Mouse (Mus musculus) forebrain, embryonic 10.5 days (tissue): Measurements from ENCODE around the gene Cep85l. TPM values are rescaled to one million over a fixed set of nuclear protein-coding genes. Genes with fewer than 3 reads are reported as not detected.

Source experiments
- DNase-seq: peaks from one replicate; pipeline ENCODE4 v3.0.0-alpha.2; 2017; ENCODE audit warnings: low spot score; ENCODE audit errors: extremely low spot score
- H3K27ac ChIP-seq: fragments of 300-500 bp; sonication (generic); 2 replicates; pipeline ENCODE4 v1.5.1; 2016; ENCODE audit warnings: mild to moderate bottlenecking
- H3K27me3 ChIP-seq: fragments of 300-500 bp; sonication (generic); 2 replicates; pipeline ENCODE4 v1.6.1; 2016; ENCODE audit warnings: mild to moderate bottlenecking; ENCODE audit not compliant: poor library complexity, severe bottlenecking
- H3K36me3 ChIP-seq: fragments of 300-500 bp; sonication (generic); replicated peaks from 2 replicates; pipeline ENCODE4 v1.6.1; 2016; ENCODE audit warnings: mild to moderate bottlenecking, moderate library complexity
- H3K4me1 ChIP-seq: fragments of 300-500 bp; sonication (generic); 2 replicates; pipeline ENCODE4 v1.6.1; 2016
- H3K4me3 ChIP-seq: fragments of 300-500 bp; sonication (generic); 2 replicates; pipeline ENCODE4 v1.5.1; 2016; ENCODE audit warnings: mild to moderate bottlenecking, moderate library complexity
- H3K9me3 ChIP-seq: fragments of 300-500 bp; sonication (generic); 2 replicates; pipeline ENCODE4 v1.6.1; 2016; ENCODE audit warnings: mild to moderate bottlenecking, moderate library complexity
- WGBS: fragments of 180-500 bp; shearing (Covaris S2); methylation state at CpG from one replicate; pipeline ENCODE4 v1.1.7; 2016; 5-methylcytosine and 5-hydroxymethylcytosine counted together
- polyA plus RNA-seq: library from polyadenylated mRNA; unstranded; fragments of >200 nt; fragmentation: Nextera tagmentation; extraction: Ambion mirVana; gene quantifications from 2 replicates; pipeline ENCODE4 v1.2.1, GENCODE M21; 2016

Gene Cep85l
- polyA plus RNA-seq, 1 experiment from 2014 or later: 3.7 TPM

GRCm38 (mm10) chr10:53324663-53325062 lies 55.1 kb downstream of the Cep85l start:
- no peaks in the 10 kb centered on the region for H3K36me3 ChIP-seq
- no peak overlapping the region for H3K4me3 ChIP-seq
- WGBS: 76% methylated on average over 1 of the region's 1 CpGs
- H3K9me3 ChIP-seq: no peaks in the 10 kb centered on the region
- no peaks in the 10 kb centered on the region for H3K4me1 ChIP-seq
- no peak for DNase-seq
- H3K27ac ChIP-seq: no peak overlapping the region
- no peaks in the 10 kb centered on the region for H3K27me3 ChIP-seq

- no peaks in the 10 kb centered on the region for H3K27me3 ChIP-seq
- no peak overlapping the region for H3K4me3 ChIP-seq
- H3K4me1 ChIP-seq: no peaks in the 10 kb centered on the region
- H3K36me3 ChIP-seq: no peaks in the 10 kb centered on the region
- H3K9me3 ChIP-seq: no peaks in the 10 kb centered on the region
- H3K27ac ChIP-seq: no peak overlapping the region
- DNase-seq: no peak
These were observed 56.4 kb downstream of the Cep85l start for GRCm38 (mm10) chr10:53323367-53323766.

DNA sequence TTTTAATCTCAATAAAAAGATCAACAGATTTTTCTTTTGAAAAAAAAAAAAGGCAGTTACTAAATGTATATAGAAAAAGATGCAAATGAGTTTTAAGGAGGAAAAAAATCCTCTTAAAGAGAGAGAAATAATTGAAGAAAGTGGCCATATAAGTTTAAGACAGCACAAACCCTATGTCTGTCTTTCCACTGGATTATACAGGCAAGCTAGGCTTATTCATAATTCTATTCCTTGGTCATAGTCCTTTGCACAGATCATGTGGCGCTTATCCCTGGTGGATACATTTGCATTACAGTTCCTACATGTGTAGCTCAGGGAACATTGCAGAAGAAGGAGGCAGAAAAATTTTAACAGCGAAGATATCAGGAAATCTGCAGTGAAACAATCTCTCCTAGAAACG lies 73.1 kb downstream of the Cep85l start:
- DNase-seq: no peak
- H3K4me1 ChIP-seq: no peaks in the 10 kb centered on the region
- H3K27ac ChIP-seq: no peak overlapping the region
- H3K4me3 ChIP-seq: no peak overlapping the region
- no peaks in the 10 kb centered on the region for H3K27me3 ChIP-seq
- no peaks in the 10 kb centered on the region for H3K9me3 ChIP-seq
- WGBS: 95% methylated on average over 3 of the region's 3 CpGs
- no peaks in the 10 kb centered on the region; the same call in 1 of the 2 replicates for H3K36me3 ChIP-seq

DNA sequence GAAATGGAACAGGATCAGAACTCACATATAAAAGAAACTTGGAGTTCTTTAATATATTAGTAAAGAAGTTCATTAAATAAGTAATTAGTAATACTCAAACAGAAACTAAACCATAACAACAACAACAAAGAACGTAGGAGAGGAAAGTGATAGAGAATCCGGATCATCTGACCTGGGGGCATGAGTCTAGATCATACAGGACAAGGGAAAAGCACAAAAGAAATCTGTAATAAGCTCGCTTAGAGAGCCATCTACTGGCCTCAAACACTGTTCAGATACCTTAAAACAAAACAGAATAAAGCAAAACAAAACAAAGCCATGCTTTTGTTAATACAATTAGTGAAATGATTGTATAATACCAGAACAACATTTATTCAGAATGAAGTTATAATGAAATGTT lies 73.9 kb downstream of the Cep85l start:
- no peak overlapping the region for H3K27ac ChIP-seq
- 47% methylated on average over 3 of the region's 3 CpGs for WGBS
- H3K4me1 ChIP-seq: no peaks in the 10 kb centered on the region
- no peaks in the 10 kb centered on the region for H3K27me3 ChIP-seq
- no peak for DNase-seq
- H3K4me3 ChIP-seq: no peak overlapping the region
- H3K36me3 ChIP-seq: peaks cover 7% of the 10 kb centered on the region
- H3K9me3 ChIP-seq: no peaks in the 10 kb centered on the region

DNA sequence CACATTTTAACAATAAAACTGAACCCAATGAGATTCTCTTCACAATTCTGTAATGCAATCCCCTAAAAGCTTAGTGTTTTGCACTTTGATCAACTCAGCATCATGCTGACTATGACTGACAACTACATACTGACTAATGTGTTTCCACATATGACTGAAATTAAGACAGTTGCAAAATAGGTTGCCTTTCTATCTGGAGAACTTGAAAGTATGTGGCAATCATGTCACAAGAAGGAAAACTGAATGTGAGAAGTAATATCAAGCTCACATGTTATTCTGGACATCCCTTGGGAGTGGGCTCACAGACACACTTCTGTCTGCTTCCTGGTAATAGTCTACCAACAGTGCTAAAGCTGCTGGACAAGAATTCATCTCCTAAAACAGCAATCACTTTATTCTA lies 94.6 kb downstream of the Cep85l start:
- no peak overlapping the region for H3K4me3 ChIP-seq
- no peaks in the 10 kb centered on the region for H3K27me3 ChIP-seq
- no peaks in the 10 kb centered on the region for H3K9me3 ChIP-seq
- no peaks in the 10 kb centered on the region for H3K4me1 ChIP-seq
- DNase-seq: no peak
- peaks cover 19% of the 10 kb centered on the region for H3K36me3 ChIP-seq
- H3K27ac ChIP-seq: no peak overlapping the region

DNA sequence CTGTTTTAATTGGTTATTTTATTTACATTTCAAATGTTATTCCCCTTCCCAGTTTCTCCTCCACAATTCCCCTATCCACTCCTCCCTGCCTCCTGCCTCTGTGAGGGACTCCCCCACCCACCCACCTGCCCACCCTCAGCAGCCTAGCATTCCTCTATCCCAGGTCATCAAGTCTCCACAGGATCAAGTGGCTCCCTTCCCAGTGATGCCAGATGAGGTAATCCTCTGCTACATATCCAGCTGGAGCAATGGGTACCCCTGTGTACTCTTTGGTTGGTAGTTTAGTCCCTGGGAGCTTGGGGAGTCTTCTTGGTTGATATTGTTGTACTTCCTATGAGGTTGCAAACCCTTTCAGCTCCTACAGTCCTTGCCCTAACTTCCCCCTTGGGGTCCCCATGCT lies 107.5 kb downstream of the Cep85l start:
- H3K4me1 ChIP-seq: no peaks in the 10 kb centered on the region
- H3K27ac ChIP-seq: no peak overlapping the region
- no peak overlapping the region for H3K4me3 ChIP-seq
- no peaks in the 10 kb centered on the region for H3K27me3 ChIP-seq
- H3K9me3 ChIP-seq: no peaks in the 10 kb centered on the region
- H3K36me3 ChIP-seq: peaks cover under 1% of the 10 kb centered on the region; the same call in 1 of the 2 replicates
- no peak for DNase-seq

DNA sequence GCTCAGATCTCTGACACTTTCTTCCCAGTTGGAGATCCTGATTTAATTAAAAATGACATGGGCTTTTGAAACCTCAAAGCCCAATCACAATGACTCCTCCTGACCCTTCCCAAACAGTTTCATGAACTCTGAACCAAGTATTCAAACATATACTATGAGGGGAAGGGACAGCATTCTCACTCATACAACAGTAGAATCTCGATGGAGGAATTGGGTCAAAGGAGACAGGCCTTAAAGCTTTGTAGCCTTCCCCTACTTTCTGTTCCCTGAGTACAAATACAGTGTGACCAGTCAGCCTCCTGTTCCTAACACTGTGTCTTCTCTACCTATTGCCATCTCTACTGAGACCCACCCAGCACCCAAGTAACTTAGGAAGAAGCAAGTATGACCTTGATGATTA lies 117.7 kb downstream of the Cep85l start:
- Histone ChIP-seq H3K27me3 (no peaks in the 10 kb centered on the region), H3K27ac (no peak overlapping the region), H3K4me1 (no peaks in the 10 kb centered on the region), H3K9me3 (no peaks in the 10 kb centered on the region), H3K4me3 (no peak overlapping the region), H3K36me3 (no peaks in the 10 kb centered on the region)
- DNase-seq: no peak
- WGBS: 67% methylated on average over 1 of the region's 1 CpGs

DNA sequence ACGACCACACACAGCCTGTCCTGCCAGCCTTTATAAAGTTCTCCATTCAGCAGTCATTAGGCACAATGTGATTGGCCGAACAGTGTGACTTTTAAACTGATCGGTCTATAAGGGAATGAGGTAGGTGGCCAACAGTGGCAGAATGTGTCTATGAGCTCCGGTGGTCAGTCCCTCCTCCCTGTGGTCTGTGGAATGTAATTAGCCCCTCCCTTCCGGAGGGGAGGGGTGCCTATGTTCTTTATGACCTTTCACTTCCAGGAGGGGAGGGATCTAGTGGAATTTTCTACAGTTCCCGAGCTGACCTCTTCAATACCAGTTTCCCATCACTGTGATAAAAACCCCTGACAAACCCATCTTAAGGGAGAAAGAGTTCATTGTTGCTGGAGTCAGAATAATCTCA lies 144.4 kb downstream of the Cep85l start:
- Histone ChIP-seq H3K9me3 (no peaks in the 10 kb centered on the region), H3K36me3 (no peaks in the 10 kb centered on the region), H3K27me3 (no peaks in the 10 kb centered on the region), H3K4me1 (no peaks in the 10 kb centered on the region), H3K4me3 (no peak overlapping the region), H3K27ac (no peak overlapping the region)
- 68% methylated on average over 6 of the region's 6 CpGs for WGBS
- DNase-seq: no peak

GRCm38 (mm10) chr10:53234683-53235082 lies 145.1 kb downstream of the Cep85l start:
- Histone ChIP-seq H3K9me3 (no peaks in the 10 kb centered on the region), H3K27ac (no peak overlapping the region), H3K4me1 (no peaks in the 10 kb centered on the region), H3K27me3 (no peaks in the 10 kb centered on the region), H3K4me3 (no peak overlapping the region), H3K36me3 (no peaks in the 10 kb centered on the region)
- DNase-seq: no peak
- WGBS: 95% methylated on average over 2 of the region's 2 CpGs

DNA sequence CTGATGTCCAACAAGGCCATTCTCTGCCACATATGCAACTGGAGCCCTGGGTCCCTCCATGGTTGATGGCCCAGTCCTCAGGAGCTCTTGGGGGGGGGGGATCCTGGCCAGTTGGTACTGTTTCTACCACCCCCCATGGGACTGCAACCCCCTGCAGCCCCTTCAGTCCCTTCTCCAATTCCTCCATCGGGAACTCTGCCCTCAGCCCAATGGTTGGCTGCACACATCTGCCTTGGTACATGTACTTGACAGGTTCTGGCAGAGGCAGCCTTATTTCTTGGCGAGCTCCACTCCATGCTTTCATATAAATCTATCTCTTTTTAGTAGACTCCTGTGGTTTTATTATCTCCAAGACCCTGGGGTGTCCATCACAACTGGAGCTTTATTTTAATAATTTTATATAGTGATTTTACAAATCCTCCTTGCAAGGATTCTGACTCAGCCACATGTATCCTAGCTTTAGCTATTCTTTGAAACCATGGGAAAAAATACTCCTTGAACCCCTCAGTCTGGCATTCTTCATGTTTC lies 145.6 kb downstream of the Cep85l start:
- H3K4me3 ChIP-seq: no peak overlapping the region
- no peaks in the 10 kb centered on the region for H3K4me1 ChIP-seq
- no peaks in the 10 kb centered on the region for H3K27me3 ChIP-seq
- H3K9me3 ChIP-seq: no peaks in the 10 kb centered on the region
- WGBS: 84% methylated on average over 2 of the region's 2 CpGs
- DNase-seq: no peak
- H3K36me3 ChIP-seq: no peaks in the 10 kb centered on the region
- H3K27ac ChIP-seq: no peak overlapping the region

DNA sequence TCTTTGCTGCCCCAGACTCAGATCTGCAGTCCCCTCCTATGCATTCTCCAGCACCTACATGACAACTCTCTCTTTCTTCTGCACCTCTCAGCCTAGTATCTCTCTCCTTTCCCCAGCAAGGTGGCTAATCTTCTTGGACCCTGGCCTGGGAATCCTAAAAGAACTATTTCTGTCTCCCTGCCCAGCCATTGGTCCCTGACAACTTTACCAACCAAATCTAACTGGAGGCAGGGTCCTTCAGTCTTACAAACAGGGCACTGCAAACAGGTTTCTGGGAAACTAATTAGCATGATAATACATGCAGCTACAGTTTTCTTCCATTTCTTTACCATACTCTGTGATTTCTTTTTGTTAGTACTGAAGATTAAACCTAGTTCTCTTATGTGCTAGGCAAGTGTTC lies 148.9 kb downstream of the Cep85l start:
- DNase-seq: no peak

DNA sequence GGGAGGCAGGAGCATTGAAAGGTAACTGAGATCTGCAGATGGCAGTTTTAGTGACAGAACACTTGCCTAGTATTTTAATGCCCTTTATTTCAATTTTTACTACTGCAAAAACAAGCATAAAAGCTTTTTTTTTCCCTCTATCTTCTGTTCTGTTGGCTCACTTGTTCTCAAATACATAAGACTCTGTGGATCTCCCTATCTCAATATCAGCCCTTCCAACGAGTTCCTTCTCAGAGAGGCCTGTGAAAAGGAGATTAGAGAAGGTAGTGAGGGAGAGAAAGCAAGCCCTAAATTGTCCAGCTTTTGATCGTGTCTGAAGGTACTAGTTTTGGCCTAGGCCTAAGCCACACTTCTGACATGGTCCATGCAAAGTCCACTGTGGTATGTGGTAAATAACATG lies 150.6 kb downstream of the Cep85l start:
- Histone ChIP-seq H3K27ac (no peak overlapping the region), H3K9me3 (no peaks in the 10 kb centered on the region), H3K4me3 (no peak overlapping the region), H3K27me3 (no peaks in the 10 kb centered on the region), H3K4me1 (no peaks in the 10 kb centered on the region), H3K36me3 (no peaks in the 10 kb centered on the region)
- WGBS: 81% methylated on average over 2 of the region's 2 CpGs
- DNase-seq: no peak

More for the DNA sequence above, 148.9 kb downstream of the Cep85l start:
- Histone ChIP-seq H3K4me1 (no peaks in the 10 kb centered on the region), H3K36me3 (no peaks in the 10 kb centered on the region), H3K27ac (no peak overlapping the region), H3K4me3 (no peak overlapping the region), H3K27me3 (no peaks in the 10 kb centered on the region), H3K9me3 (no peaks in the 10 kb centered on the region)
